Mouse (Mus musculus) brain, embryonic 14.5 days (tissue): ENCODE measurements around the gene Pan3.

ENCODE experiments used
- CTCF ChIP-seq: fragments of 200-500 bp; IDR thresholded peaks from 2 replicates; pipeline ENCODE4 v1.5.1; 2012; ENCODE audit warnings: inconsistent platforms, mild to moderate bottlenecking, moderate library complexity, borderline replicate concordance; ENCODE audit not compliant: insufficient read depth, insufficient read length; ENCODE audit errors: extremely low read depth
- POLR2A ChIP-seq: fragments of 200-500 bp; IDR thresholded peaks from 2 replicates; pipeline ENCODE4 v1.6.1; 2012; ENCODE audit warnings: mild to moderate bottlenecking, inconsistent platforms, borderline replicate concordance; ENCODE audit not compliant: poor library complexity, insufficient read depth, insufficient read length, severe bottlenecking; ENCODE audit errors: extremely low read depth

DNA sequence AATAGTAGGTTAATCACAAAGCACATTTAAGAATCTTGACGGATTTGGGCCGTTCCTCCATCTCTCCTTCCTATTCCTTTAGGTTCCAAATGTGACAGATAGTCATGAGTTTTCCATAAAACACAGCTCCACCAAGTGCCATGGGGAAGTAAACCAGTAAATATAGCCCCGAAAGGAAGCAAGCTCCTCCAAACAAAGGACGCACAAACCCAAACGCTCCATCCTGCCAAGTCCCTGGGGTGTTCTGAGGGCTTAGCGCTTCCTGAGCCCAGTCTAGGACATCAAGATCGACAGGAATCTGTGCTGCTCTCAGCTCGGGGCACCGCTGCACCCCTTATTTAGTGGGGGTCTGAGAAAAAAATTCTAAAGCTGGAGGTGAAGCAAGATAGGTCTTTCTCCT is 154.7 kb downstream of the Pan3 start:
- no peak for TF ChIP-seq CTCF
- TF ChIP-seq POLR2A, result no peak
